Mouse (Mus musculus) cerebellum, adult 9-11 months (tissue): ENCODE results near the gene Gsdma3.

ENCODE experiments used
- DNase-seq: peaks from one replicate; pipeline ENCODE4 v3.0.0; 2022

The Gsdma3 gene

GRCm38 (mm10) chr11:98625611-98626410 is at the start of gene Gsdma3, which contains the start of gene Gm12355:
Gene Gsdma3 (plus strand): TSS chr11:98626360.
Gene Gm12355 (minus strand): TSS chr11:98625661.
- no peak for DNase-seq

GRCm38 (mm10) chr11:98577776-98578175 is 48.4 kb upstream of the Gsdma3 start:
- no peak for DNase-seq

GRCm38 (mm10) chr11:98580301-98581121 is 45.6 kb upstream of the Gsdma3 start:
- DNase-seq = no peak

GRCm38 (mm10) chr11:98581286-98582029 is 44.7 kb upstream of the Gsdma3 start:
- no peak for DNase-seq

GRCm38 (mm10) chr11:98582030-98582388 is 44.2 kb upstream of the Gsdma3 start:
- no peak for DNase-seq

GRCm38 (mm10) chr11:98582551-98583264 is 43.5 kb upstream of the Gsdma3 start:
- no peak for DNase-seq

GRCm38 (mm10) chr11:98583265-98583552 is 43.0 kb upstream of the Gsdma3 start:
- no peak for DNase-seq

GRCm38 (mm10) chr11:98583571-98583970 is 42.6 kb upstream of the Gsdma3 start:
- DNase-seq = no peak

GRCm38 (mm10) chr11:98584146-98584545 is 42.0 kb upstream of the Gsdma3 start:
- no peak for DNase-seq

- DNase-seq = no peak
Observed at GRCm38 (mm10) chr11:98584629-98585177, 41.5 kb upstream of the Gsdma3 start.

GRCm38 (mm10) chr11:98586087-98586891 is 39.9 kb upstream of the Gsdma3 start:
- DNase-seq = peak; percentile 62

- peak; percentile 96 for DNase-seq
Observed at GRCm38 (mm10) chr11:98586892-98587563, 39.1 kb upstream of the Gsdma3 start, which contains the start of gene Ormdl3. Gene Ormdl3 (minus strand): TSS chr11:98587368.

GRCm38 (mm10) chr11:98587684-98588546 is 38.2 kb upstream of the Gsdma3 start:
- peak; percentile 72 for DNase-seq

- DNase-seq = no peak
Observed at GRCm38 (mm10) chr11:98588833-98589281, 37.3 kb upstream of the Gsdma3 start.

GRCm38 (mm10) chr11:98589306-98589705 is 36.9 kb upstream of the Gsdma3 start:
- no peak for DNase-seq

GRCm38 (mm10) chr11:98590548-98591445 is 35.4 kb upstream of the Gsdma3 start:
- peak; percentile 74 for DNase-seq

- no peak for DNase-seq
Observed at GRCm38 (mm10) chr11:98595021-98595420, 31.1 kb upstream of the Gsdma3 start.

GRCm38 (mm10) chr11:98595473-98595872 is 30.7 kb upstream of the Gsdma3 start:
- no peak for DNase-seq

- no peak for DNase-seq
Observed at GRCm38 (mm10) chr11:98595955-98596354, 30.2 kb upstream of the Gsdma3 start.
